Mouse (Mus musculus): Measurements from ENCODE around the gene Alg2. TPM values are rescaled to one million over a fixed set of nuclear protein-coding genes. Genes with fewer than 3 reads are reported as not detected.
A peak's percentile ranks its signal among the peaks of the same experiment; 100 is the strongest.

The Alg2 gene
- polyA plus RNA-seq, 1 experiment from 2014 or later, result 89.9 TPM

DNA sequence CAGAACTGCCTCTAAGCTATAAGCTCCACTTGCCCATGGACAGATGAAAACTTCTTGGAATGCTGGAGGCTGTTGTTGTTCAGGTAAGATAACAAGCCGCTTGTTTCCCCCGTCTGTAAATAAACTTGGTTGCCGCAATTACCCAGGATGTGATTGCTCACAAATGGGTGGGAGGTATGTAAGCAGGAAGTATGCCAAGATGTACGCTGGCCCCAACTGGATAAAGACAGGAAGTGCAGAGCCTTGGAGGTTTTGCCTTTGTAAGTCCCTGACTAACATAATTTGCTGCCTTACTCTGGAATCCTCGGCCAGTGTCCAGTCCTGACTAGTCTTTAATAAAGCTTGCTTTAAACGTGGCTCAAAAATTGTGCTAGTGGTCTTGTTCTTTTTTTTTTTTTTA, 43.6 kb downstream of the Alg2 start:
- 46% methylated on average over 6 of the region's 6 CpGs for WGBS
- H3K27ac ChIP-seq, result no peak overlapping the region
- peaks cover 30% of the 10 kb centered on the region for H3K27me3 ChIP-seq
- no peak overlapping the region for H3K9ac ChIP-seq (replicated peaks)
- H3K4me2 ChIP-seq, result no peak overlapping the region
- no peaks in the 10 kb centered on the region for H3K9me3 ChIP-seq
- H3K4me3 ChIP-seq (replicated peaks), result no peak overlapping the region
- H3K4me1 ChIP-seq (replicated peaks), result no peaks in the 10 kb centered on the region; the same call in 1 of the 2 replicates
- no peaks in the 10 kb centered on the region for H3K36me3 ChIP-seq
- ATAC-seq (ENCODE audit: insufficient number of reproducible peaks, insufficient read depth, low FRiP score, low TSS enrichment, low read depth), result no peak

DNA sequence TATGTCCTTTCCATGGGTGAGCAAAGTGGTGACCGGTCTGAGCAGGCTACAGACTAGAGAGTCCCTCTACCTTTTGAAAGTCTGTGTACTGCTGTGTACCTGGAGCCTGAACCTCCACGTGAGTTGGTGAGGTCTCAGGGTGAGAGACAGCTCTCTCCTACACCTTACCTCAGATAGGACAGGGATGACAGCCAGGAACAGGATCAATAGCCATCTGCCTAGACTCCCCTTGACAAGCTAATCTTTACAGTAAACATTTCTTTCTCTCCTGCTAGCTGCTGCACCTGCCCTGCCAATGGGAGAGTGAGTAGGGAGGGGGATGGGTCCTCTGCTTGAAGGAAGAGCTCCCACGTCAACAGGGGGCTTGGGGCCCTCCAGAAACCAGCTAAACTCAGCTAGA, 46.5 kb downstream of the Alg2 start:
- peaks cover 27% of the 10 kb centered on the region for H3K27me3 ChIP-seq

DNA sequence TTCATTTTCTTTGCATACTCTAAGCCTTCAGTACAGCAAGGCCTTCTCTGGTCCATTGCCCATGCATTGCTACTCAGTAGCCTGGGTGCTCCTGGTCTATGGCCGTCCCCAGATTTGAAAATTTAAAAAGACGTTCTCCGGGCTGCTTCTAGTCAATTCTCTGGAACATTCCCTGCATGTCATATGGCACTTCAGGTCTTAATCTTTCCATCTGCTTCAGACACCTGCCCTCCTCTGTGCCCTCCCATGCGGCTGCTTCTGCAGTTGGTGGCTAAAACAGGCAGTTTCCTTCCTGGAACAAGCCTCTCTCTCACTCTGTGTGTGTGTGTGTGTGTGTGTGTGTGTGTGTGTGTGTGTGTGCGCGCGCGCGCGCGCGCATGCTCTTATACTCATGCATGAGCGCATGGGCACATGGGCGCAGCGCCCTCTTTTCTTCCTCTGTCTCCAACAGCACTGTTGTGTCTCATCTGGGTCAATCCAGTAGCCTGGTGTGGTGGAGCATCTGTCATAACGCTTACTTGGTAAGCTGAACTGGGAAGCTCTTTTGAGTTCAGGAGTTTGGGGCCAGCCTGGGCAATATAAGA, 48.8 kb downstream of the Alg2 start:
- peaks cover 16% of the 10 kb centered on the region for H3K4me1 ChIP-seq (replicated peaks)
- no peak for ATAC-seq (ENCODE audit: insufficient number of reproducible peaks, insufficient read depth, low FRiP score, low TSS enrichment, low read depth)
- no peak overlapping the region for H3K4me2 ChIP-seq
- no peak overlapping the region for H3K4me3 ChIP-seq (replicated peaks)
- WGBS, result 86% methylated on average over 16 of the region's 16 CpGs
- H3K27ac ChIP-seq, result no peak overlapping the region
- H3K9ac ChIP-seq (replicated peaks), result no peak overlapping the region
- H3K36me3 ChIP-seq, result no peaks in the 10 kb centered on the region
- no peaks in the 10 kb centered on the region for H3K9me3 ChIP-seq
- H3K27me3 ChIP-seq, result peaks cover 31% of the 10 kb centered on the region

More for the DNA sequence above, 46.5 kb downstream of the Alg2 start:
- Histone ChIP-seq H3K9ac (replicated peaks) (no peak overlapping the region), H3K4me3 (replicated peaks) (no peak overlapping the region), H3K4me1 (replicated peaks) (peaks cover 16% of the 10 kb centered on the region), H3K4me2 (no peak overlapping the region), H3K36me3 (no peaks in the 10 kb centered on the region), H3K27ac (no peak overlapping the region), H3K9me3 (no peaks in the 10 kb centered on the region)
- ATAC-seq (ENCODE audit: insufficient number of reproducible peaks, insufficient read depth, low FRiP score, low TSS enrichment, low read depth), result no peak
- 73% methylated on average over 3 of the region's 3 CpGs for WGBS

DNA sequence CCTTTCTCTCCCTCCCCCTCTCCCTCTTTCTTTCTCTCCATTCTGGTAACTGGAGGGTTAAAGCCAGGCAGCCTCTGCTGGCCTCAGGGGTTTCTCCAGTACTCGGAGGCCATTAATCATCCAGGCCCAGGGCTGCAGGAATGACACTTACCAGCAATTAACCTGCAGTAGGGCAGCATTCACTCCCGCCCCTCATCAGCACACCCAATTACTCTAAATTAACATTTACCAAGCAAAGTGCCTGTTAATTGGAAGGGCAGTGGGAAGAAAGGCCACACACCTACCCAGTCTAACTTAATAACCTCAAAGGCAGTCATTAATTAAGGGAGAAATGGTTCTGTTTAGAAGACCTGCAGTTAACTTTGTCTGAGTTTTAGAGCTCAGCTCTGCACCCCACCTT, 49.8 kb downstream of the Alg2 start:
- no peak for ATAC-seq (ENCODE audit: insufficient number of reproducible peaks, insufficient read depth, low FRiP score, low TSS enrichment, low read depth)
- Histone ChIP-seq H3K9me3 (no peaks in the 10 kb centered on the region), H3K4me1 (replicated peaks) (peaks cover 16% of the 10 kb centered on the region), H3K4me3 (replicated peaks) (no peak overlapping the region), H3K36me3 (no peaks in the 10 kb centered on the region), H3K4me2 (no peak overlapping the region), H3K27ac (no peak overlapping the region), H3K9ac (replicated peaks) (no peak overlapping the region), H3K27me3 (peaks cover 31% of the 10 kb centered on the region)
- WGBS, result 3% methylated on average over 2 of the region's 2 CpGs

DNA sequence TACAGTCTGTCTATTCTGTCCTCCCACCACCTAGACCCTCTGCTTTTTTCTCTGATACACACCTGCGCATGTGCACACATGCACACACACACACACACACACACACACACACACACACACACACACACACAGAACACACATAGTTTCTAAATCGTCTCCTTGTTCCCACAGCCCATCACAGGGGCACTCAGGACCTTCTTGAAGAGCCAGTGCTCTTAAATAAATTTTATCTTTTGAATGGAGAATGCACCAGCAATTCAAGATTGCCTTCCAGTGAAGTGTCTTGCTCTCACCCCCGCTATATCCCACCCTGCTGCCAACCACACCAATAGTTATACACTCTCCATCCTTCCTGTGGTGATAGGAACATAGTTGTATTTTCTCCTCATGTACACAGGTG, 51.2 kb downstream of the Alg2 start:
- H3K27ac ChIP-seq, result no peak overlapping the region
- no peak overlapping the region for H3K4me3 ChIP-seq (replicated peaks)
- WGBS, result 83% methylated on average over 3 of the region's 3 CpGs
- peaks cover 16% of the 10 kb centered on the region for H3K4me1 ChIP-seq (replicated peaks)
- no peak for ATAC-seq (ENCODE audit: insufficient number of reproducible peaks, insufficient read depth, low FRiP score, low TSS enrichment, low read depth)
- no peaks in the 10 kb centered on the region for H3K9me3 ChIP-seq
- H3K9ac ChIP-seq (replicated peaks), result no peak overlapping the region
- peaks cover 31% of the 10 kb centered on the region for H3K27me3 ChIP-seq
- H3K4me2 ChIP-seq, result no peak overlapping the region
- H3K36me3 ChIP-seq, result no peaks in the 10 kb centered on the region

DNA sequence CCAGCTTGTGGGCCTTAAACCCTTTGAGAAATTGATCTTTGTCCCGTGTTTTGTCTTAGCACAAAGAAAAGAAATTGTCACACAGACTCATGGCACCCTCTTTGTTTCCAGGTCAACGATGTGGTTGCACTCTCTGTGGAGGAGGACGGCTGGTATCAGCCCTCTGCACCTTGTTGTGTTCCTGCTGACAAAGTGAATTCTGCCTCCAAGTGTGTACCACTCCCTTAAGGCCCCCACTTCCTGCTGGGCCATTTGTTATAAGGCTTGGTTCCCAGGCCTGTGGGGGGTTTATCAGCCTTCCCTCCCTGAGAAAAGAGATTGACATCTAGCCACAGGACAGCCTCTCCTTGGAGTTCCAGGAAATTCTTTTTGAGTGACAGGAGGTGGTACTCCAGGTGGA, 51.9 kb downstream of the Alg2 start:
- no peak overlapping the region for H3K9ac ChIP-seq (replicated peaks)
- H3K4me1 ChIP-seq (replicated peaks), result peaks cover 16% of the 10 kb centered on the region
- no peak for ATAC-seq (ENCODE audit: insufficient number of reproducible peaks, insufficient read depth, low FRiP score, low TSS enrichment, low read depth)
- no peaks in the 10 kb centered on the region for H3K36me3 ChIP-seq
- 43% methylated on average over 3 of the region's 3 CpGs for WGBS
- peaks cover 31% of the 10 kb centered on the region for H3K27me3 ChIP-seq
- H3K9me3 ChIP-seq, result no peaks in the 10 kb centered on the region
- H3K4me2 ChIP-seq, result no peak overlapping the region
- no peak overlapping the region for H3K4me3 ChIP-seq (replicated peaks)
- no peak overlapping the region for H3K27ac ChIP-seq

DNA sequence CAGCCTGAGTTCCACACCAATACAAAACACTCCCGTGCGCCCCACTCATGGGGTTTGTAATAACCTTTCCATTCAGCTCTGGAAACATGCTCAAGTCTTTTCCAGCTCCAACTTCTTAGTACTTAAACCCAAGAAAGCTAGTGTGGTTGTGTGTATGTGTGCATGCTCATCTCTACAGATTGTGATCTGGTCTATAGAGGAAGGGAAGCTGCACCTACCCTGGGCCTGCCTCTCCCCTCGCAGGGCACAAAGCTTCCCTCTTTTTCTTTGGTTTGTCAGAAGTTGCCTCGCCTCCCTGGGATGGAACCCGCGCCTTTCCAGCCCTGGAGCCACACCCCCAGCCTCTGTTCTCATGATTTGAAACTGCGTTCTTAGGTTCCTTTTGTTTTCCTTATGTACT, 53.9 kb downstream of the Alg2 start:
- WGBS, result 39% methylated on average over 7 of the region's 7 CpGs
- Histone ChIP-seq H3K4me2 (no peak overlapping the region), H3K36me3 (no peaks in the 10 kb centered on the region), H3K27ac (no peak overlapping the region), H3K4me1 (replicated peaks) (peaks cover 16% of the 10 kb centered on the region), H3K4me3 (replicated peaks) (no peak overlapping the region), H3K9me3 (no peaks in the 10 kb centered on the region), H3K27me3 (peaks cover 16% of the 10 kb centered on the region; the same call in 1 of the 2 replicates), H3K9ac (replicated peaks) (no peak overlapping the region)
- no peak for ATAC-seq (ENCODE audit: insufficient number of reproducible peaks, insufficient read depth, low FRiP score, low TSS enrichment, low read depth)

DNA sequence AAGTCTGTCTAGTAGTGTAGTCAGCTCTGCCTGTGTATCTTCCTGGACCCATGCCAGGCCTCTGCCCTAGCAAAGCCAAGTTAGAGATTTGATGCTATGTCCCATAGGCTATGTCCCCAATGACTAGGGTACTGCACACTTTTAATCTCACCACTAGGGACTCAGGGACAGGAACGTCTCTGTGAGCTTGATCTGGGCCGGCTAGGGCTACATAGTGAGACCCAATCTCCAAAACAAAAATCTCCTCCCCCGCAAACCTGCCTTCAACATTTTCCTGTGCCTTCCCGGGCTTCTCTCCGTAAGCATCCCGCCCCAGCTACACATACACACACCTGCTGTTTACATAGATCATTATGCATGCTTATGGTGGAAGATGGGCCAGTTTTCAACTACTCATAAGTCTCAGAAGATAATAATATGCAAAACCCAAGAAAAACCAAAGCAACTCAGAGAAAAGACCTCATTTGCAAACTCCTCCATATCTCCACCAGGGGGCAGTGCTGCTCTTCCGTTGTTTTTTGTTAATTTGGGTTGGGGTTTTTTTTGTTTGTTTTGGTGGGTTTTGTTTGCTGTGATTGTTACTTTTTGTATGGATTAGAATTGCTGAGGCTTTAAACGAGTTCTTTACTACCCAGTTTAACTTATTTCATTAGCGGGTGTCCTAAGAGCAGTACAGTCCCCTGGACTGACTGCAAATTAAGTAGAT, 54.7 kb downstream of the Alg2 start:
- 0 out of 2 replicates have a peak, but pooled peaks have one; percentile 50 for ATAC-seq (ENCODE audit: insufficient number of reproducible peaks, insufficient read depth, low FRiP score, low TSS enrichment, low read depth)
- Histone ChIP-seq H3K9ac (replicated peaks) (no peak overlapping the region), H3K27me3 (peaks cover 11% of the 10 kb centered on the region; the same call in 1 of the 2 replicates), H3K36me3 (peaks cover 7% of the 10 kb centered on the region; the same call in 1 of the 2 replicates), H3K4me3 (replicated peaks) (no peak overlapping the region), H3K4me1 (replicated peaks) (peaks cover 9% of the 10 kb centered on the region), H3K4me2 (no peak overlapping the region), H3K9me3 (no peaks in the 10 kb centered on the region), H3K27ac (no peak overlapping the region)
- WGBS, result 25% methylated on average over 9 of the region's 9 CpGs

DNA sequence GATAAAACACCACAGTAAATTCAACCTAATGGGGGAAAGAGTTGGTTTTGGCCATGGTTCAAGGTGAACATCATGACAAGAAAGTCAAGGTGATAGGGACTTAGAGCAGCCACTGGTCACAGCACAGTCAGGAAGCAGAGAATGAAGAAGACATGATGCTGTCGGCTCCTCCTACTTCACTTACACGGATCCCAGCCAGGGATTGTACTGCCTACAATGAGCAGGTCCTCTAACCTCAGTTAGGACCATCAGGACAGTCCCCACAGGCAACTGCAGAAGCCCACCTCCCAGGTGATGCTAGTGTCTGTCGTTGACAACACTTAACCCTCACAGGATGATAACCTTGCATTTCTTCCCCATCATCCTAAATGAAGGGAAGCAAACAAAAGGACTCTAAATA, 56.3 kb downstream of the Alg2 start:
- Histone ChIP-seq H3K4me2 (no peak overlapping the region), H3K36me3 (peaks cover 14% of the 10 kb centered on the region), H3K9ac (replicated peaks) (no peak overlapping the region), H3K4me3 (replicated peaks) (no peak overlapping the region), H3K4me1 (replicated peaks) (no peaks in the 10 kb centered on the region; the same call in 1 of the 2 replicates), H3K9me3 (no peaks in the 10 kb centered on the region), H3K27me3 (peaks cover 9% of the 10 kb centered on the region; the same call in 1 of the 2 replicates), H3K27ac (no peak overlapping the region)
- WGBS, result 64% methylated on average over 3 of the region's 3 CpGs
- ATAC-seq (ENCODE audit: insufficient number of reproducible peaks, insufficient read depth, low FRiP score, low TSS enrichment, low read depth), result no peak

Other genes starting within 250 kb of the Alg2 start
- 84.0 and 84.7 TPM in 2 replicates for gene Tgfbr1, start 121.1 kb downstream of the Alg2 start, polyA plus RNA-seq (2016; fragmentation: Nextera tagmentation; extraction: Ambion mirVana)
- gene Sec61b, start 325 bp upstream of the Alg2 start, polyA plus RNA-seq (2016; fragmentation: Nextera tagmentation; extraction: Ambion mirVana), result 441 TPM in 2 replicates

Data from limb, embryonic 12.5 days (tissue).